Mouse (Mus musculus) NIH3T3 (cell line): ENCODE results near the gene Lhx9.

ENCODE experiments used
- DNase-seq: peaks from one replicate; pipeline ENCODE4 v3.0.0-alpha.2; 2012; ENCODE audit warnings: low read depth

The Lhx9 gene

DNA sequence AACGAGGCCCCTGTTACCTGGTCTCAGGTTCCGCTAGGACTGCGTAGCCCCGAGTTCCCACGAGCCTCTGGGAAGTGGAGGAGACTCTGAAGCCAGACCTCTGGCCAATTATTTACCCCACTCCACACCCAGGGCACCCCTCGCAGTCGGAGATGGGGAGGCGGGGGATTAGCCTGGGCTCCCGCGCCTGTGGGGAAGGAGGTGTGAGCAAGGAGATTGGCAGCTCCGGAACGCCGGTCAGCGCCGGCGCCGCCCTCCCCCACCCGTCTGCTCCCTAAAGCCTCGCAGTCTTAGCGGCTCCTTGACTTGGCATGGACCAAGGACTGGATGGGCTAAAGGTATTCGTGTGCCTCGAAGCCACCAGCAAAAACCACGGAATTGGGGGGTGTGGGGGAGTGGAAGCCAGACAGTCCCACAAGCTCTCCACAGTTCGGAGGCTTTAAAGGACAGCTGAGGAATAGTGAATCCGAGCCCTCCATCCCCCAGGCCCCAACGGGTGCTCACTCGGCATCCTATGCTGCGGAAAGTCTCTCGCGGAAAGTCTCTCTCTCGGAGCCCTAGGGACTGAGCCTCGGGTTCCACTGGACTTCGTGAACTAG is at the start of gene Lhx9:
Gene Lhx9, minus strand, starts transcription at position 67 of the 599 bp plus-strand sequence.
- DNase-seq: no peak

DNA sequence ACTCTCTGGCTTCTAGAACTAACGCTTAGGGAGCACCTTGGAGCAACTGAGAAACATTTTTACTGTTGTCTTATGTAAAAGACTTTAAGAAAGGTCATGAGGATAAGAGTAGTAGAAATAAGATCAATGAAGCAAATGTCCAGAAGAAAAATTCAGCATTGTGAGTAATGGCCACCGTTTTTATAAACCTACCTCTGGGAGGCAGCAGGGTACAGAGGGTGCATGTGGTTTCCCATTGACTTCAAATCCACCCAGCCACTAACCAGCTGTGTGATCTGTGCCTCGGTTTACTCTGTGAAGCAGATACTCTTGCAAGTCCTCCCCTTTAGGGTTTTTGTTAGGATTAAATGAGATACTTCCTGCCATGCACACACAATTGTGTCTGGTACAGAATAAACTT is 47.7 kb upstream of the Lhx9 start:
- DNase-seq: peak; percentile 26

DNA sequence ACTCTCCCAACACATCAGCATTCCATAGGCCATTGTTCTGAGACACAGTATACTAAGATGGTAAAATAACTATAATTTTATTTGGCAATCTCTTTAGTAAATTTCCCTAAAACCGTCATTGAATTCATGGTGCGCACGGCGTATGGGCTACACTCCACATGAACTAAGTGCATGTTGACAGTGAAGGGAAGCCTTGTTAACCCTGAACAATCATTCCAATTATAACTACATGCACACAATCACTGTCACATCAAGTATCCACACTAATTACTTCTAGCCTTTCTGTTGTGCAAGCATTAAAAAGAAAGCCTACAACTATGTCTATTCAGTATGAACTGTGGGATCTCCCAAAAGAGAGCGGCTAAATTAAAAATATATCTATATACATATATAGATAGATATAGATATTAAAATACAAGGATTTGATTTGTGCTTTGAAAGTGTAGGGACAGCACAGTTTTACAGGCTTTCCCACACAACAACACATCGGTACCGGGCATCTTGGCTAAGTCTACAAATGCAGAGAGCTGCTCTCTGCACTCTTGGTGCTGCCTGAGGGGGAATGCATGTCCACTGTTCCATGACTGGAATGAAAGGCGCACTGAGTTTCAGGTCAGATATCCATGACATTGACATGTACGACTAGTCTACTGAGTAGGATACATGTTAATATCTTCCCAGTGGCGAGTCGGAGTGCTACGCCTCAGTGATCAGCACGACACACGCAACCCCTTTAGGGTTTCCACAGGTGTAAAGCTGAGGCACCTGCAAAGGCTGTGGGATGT is 29.3 kb upstream of the Lhx9 start:
- no peak for DNase-seq

- DNase-seq: peak; percentile 5
Observed at GRCm38 (mm10) chr1:138876371-138877045, 28.1 kb upstream of the Lhx9 start.

DNA sequence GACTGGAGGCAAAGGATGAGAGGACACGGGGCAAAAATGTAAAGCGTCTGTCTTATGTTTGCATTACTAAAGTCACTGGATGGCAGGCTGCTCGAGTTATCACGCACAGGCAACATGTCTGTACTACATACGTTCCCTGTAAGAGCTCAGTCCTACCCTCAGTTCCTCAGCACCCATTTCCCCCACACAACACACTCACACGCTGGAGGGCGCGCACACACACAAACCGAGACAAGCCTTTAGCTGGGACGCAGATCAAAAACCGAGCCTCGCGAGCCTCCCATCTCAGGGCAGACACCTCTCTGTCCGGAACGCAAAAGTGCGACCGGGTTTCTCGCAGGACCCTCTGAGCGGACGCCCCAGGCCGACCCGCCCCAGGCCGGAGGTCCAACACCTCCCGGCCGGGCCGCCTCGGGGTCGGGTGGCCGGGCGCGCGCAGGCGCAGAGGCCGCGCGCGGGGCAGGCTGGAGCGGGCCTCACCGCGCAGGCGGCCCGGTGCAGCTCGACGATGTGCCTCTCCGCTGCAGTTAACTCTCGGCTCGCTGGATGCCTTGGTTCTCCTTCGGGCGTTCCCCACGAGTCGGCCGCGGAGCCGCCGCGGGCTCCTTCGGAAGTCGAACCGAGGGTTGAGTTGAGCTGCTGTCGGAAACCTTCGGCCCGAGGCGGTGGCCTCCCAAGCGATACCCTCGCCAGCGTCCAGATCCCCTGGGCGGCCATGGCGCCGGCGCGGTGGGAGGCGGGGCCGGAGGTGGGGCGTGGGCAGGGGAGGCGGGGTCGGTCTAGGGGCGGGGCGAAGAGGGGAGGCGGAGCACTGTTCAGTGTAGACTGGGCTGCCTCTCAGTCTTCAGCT is 7.9 kb upstream of the Lhx9 start, which contains the start of gene 2310009B15Rik:
Gene 2310009B15Rik, minus strand, starts transcription at position 752 of the 850 bp plus-strand sequence.
- DNase-seq: peak; percentile 93

GRCm38 (mm10) chr1:138850823-138851222 is 2.4 kb upstream of the Lhx9 start:
- DNase-seq: no peak

- DNase-seq: no peak
Observed at GRCm38 (mm10) chr1:138850161-138850539, 1.8 kb upstream of the Lhx9 start.

- DNase-seq: no peak
Observed at GRCm38 (mm10) chr1:138849531-138850160, 1.3 kb upstream of the Lhx9 start.

- DNase-seq: no peak
Observed at GRCm38 (mm10) chr1:138848026-138848425, 351 bp downstream of the Lhx9 start.

GRCm38 (mm10) chr1:138847146-138847545 is 1.2 kb downstream of the Lhx9 start:
- no peak for DNase-seq

DNA sequence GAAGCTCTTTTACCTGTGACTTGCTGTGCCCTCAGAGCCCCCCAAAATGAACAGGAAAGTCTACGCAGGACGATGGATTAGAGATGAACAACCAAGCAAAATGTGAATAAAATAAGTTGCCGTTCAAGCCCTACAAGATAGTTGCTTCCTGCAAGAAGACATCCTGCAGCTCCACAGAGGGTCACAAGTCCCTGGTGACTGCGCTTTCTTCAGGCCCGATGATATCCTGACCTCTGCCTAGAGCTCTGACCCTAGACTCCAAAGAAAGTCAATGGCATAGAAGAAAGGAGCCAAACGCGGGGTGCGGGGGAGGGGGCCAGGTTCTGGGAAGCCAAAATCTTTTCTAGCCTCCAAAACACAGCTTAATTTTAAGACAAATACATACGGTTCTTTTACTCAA is 1.8 kb downstream of the Lhx9 start:
- no peak for DNase-seq

DNA sequence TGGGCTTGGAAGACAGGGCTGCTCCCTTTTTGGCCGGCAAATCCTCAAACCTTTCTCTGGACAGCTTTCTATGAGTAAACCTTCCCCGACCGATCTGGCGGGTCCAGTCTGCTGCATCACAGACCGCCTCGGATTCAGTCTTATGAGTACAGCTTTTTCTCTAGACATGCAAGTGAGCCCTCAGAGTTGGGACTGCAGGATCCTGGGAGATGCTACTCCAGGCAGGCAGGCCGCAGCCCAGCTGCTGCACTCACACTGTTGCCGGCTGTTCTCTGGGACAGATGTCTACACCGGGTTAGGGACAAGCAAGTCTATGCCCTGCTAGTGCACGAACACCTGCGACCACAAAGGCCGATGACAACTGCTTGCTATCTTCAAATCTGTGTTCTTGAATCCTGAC is 2.2 kb downstream of the Lhx9 start:
- DNase-seq: no peak

DNA sequence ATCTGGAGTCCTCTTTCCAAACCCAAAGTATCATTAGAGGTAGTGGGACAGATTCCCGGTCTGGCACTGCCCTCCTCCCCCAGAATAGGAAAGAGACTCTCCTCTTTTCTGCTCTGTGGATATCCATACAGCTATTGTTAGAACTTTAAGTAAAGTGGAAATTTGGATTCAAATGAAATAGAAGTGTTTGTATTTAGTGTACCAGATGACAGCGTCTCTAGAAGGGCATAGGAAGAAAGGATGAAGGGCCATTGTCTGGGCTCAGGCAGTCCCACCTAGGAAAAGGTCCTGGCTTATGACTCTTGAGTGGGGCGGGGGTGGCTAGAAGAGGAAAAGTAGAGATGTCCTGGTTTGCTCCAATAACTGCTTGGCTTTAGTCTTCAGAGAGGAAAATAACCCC is 2.9 kb downstream of the Lhx9 start:
- no peak for DNase-seq

- no peak for DNase-seq
Observed at GRCm38 (mm10) chr1:138844166-138844565, 4.2 kb downstream of the Lhx9 start.

DNA sequence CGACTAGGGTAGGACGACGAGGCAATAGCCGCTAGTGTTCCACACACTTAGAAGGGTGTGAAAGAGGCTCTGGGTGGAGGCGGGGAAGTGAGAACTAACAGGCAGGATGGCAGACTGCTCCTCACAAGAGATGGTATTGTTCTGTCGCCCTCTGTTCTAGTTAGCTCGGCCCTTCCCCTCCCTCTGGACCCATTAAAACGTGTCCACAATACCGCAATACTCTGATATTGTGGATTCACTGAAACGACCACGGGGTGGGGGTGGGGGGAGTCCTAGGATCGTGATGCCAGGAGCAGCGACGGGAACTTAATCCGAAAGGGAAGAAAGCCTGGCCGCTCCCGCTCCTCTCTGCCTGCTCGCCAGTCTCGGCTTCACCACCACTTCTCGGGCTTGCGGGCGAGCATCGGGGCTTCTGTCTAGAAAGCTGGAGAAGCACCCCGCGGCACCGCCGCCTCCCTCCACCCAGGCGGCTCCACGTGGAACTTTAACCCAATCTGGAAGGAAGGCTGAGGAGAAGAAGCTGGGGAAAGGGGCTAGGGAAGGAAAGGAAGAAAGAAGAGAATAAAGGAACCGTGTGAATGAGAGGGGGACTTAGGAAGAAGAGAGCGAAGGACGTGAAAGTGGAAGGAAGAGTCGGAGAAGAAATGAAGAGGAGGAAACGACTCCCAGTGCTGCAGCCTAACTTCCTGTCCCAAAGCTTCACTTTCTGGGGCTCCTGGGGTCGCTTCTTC is 4.9 kb downstream of the Lhx9 start:
- peak; percentile 72 for DNase-seq

- DNase-seq: no peak
Observed at GRCm38 (mm10) chr1:138842756-138843155, 5.6 kb downstream of the Lhx9 start.

DNA sequence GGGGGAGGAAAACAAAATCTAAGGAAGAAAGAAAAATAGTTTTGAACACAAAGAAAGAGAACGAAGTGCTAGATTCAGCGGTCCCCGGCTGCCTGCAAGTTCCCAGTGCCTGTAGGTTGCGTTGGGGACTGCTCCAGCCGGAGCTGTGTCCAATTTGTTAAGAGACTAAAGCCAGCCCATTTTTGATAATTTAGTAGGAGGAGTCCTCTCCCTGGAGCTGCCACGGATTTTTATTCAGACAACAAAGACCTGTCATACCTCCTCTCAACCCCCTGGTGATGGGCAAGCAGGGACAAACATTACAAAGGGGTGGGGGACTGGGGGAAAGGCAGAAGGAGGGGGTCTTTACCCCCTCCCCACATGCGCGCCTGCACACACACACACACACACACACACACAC is 6.1 kb downstream of the Lhx9 start:
- peak; percentile 71 for DNase-seq

DNA sequence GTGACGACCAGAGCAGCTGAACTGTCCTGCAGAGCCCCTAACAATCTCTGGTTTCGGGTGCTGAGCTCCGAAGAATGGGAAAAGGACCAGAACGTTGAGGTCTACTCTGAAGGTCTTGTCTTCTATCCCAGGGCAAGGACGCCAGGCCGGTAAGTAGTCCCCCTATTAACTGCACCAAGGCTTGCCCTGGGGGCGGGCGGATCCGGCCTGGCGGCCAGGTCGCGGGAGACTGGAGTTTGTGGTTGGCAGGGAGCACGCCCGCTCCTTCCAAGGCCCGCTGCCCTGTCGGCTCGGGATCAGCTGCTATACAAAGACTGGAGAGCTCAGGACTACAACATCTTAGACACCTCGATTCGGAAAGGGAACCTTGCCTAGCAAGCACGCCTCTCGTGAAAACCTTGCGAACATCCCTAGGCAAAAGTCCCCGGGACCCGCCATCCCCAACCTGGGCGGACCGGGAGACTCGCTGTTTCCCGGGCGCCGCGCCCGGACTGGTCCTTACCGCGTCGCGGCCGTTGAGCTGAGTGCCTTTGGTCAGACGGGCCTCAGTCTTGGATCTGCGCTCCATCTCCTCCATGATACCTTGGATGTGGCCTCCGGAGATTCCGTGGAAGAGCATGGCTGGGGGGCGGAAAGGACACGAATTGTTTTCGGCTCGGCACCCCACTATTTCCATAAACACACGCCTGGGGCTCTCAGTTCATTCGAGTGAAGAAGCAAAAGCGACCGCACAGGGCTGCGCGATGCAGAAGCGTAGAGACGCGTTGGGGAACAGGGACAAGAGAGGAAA is 6.9 kb downstream of the Lhx9 start:
- peak; percentile 78 for DNase-seq

- no peak for DNase-seq
Observed at GRCm38 (mm10) chr1:138840440-138841305, 7.7 kb downstream of the Lhx9 start.
